Mouse (Mus musculus) thymus, adult 2 months (tissue): ENCODE results near the gene Osbp.

Source experiments
- CTCF ChIP-seq: fragments of 200-500 bp; IDR thresholded peaks from 2 replicates; pipeline ENCODE4 v1.5.1; 2012; ENCODE audit warnings: mild to moderate bottlenecking, control low read depth, low read length, moderate library complexity, borderline replicate concordance; ENCODE audit not compliant: control insufficient read depth, poor library complexity, insufficient read depth; ENCODE audit errors: extremely low read depth
- POLR2A ChIP-seq: fragments of 200-500 bp; IDR thresholded peaks from 2 replicates; pipeline ENCODE4 v1.6.1; 2012; ENCODE audit warnings: mild to moderate bottlenecking, low read length, control low read depth, moderate library complexity; ENCODE audit not compliant: control insufficient read depth, poor library complexity, insufficient read depth; ENCODE audit errors: extremely low read depth

GRCm38 (mm10) chr19:11922068-11922467 is 43.7 kb upstream of the Osbp start:
- TF ChIP-seq POLR2A (no peak), CTCF (no peak)
